Mouse (Mus musculus): ENCODE measurements around the gene Prlr. TPM values are rescaled to one million over a fixed set of nuclear protein-coding genes. Genes with fewer than 3 reads are reported as not detected.

Prlr gene
- polyA plus RNA-seq, 1 experiment from 2014 or later: 2.7 TPM

DNA sequence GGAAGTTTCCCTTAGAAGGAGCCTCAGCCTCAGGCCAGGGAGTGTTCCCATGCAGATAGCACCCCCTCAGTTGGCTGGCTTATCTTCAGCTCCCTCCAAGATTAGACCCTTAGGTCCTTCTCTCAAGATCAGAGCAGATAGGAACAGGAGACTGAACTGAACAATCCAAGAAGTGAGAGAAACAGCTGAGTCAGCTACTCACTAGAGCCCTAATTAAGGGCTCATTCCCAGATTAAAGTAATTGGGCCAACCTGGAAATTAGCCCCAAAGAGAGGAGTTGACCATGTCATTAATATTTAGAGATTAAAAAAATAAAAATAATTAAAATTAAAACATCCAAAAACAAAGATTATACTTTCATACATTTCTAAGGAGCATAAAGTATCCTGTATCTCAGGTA lies 35.0 kb downstream of the Prlr start:
- no peaks in the 10 kb centered on the region for H3K9me3 ChIP-seq (ENCODE audit: control insufficient read depth, low read length)
- no peak overlapping the region for H3K9ac ChIP-seq (ENCODE audit: low read length)
- no peaks in the 10 kb centered on the region for H3K36me3 ChIP-seq (ENCODE audit: control insufficient read depth, insufficient read depth, low read length)
- no peak overlapping the region for H3K27ac ChIP-seq (replicated peaks in 1 of 2; ENCODE audit: control insufficient read depth in 1 of 2, insufficient read depth in 1 of 2, low read depth in 2 of 2, low read length in 2 of 2)
- H3K27me3 ChIP-seq (ENCODE audit: control insufficient read depth, insufficient read depth, low read length): no peaks in the 10 kb centered on the region
- no peaks in the 10 kb centered on the region; a peak in 1 of 4 replicates for H3K4me1 ChIP-seq (ENCODE audit: control insufficient read depth in 2 of 2, insufficient read depth in 2 of 2, low read length in 2 of 2)
- no peak overlapping the region for H3K4me2 ChIP-seq (ENCODE audit: low read length)
- no peak for ATAC-seq (ENCODE audit: insufficient number of reproducible peaks, insufficient read depth, low FRiP score, low read depth)
- no peak overlapping the region for H3K4me3 ChIP-seq (ENCODE audit: control insufficient read depth in 1 of 2, insufficient read depth in 1 of 2, low read depth in 1 of 2, low read length in 2 of 2)

DNA sequence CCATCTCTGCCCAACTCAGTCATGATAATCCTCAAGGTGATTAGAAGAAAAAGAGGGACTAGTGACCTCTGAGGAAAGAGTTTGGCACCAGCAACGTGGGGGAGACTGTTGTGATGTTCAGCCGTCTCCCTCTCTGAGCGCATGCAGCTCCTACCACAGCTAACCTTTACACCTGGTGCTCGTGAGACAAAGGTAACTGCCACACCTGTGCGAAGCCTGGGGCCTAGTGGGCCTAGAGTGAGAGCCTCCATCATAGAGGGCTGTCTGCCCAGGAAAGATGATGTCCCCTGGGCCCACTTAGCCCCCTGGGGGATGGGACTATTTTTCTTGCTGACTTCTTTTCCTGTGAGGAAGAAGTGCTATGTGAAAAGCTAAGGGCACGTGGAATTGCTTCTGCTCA lies 36.2 kb downstream of the Prlr start:
- Histone ChIP-seq H3K9ac (ENCODE audit: low read length) (no peak overlapping the region), H3K9me3 (ENCODE audit: control insufficient read depth, low read length) (no peaks in the 10 kb centered on the region), H3K4me1 (ENCODE audit: control insufficient read depth in 2 of 2, insufficient read depth in 2 of 2, low read length in 2 of 2) (no peaks in the 10 kb centered on the region; a peak in 1 of 4 replicates), H3K4me3 (ENCODE audit: control insufficient read depth in 1 of 2, insufficient read depth in 1 of 2, low read depth in 1 of 2, low read length in 2 of 2) (no peak overlapping the region), H3K36me3 (ENCODE audit: control insufficient read depth, insufficient read depth, low read length) (no peaks in the 10 kb centered on the region), H3K27ac (replicated peaks in 1 of 2; ENCODE audit: control insufficient read depth in 1 of 2, insufficient read depth in 1 of 2, low read depth in 2 of 2, low read length in 2 of 2) (no peak overlapping the region), H3K27me3 (ENCODE audit: control insufficient read depth, insufficient read depth, low read length) (no peaks in the 10 kb centered on the region), H3K4me2 (ENCODE audit: low read length) (no peak overlapping the region)
- WGBS: 81% methylated on average over 6 of the region's 6 CpGs
- ATAC-seq (ENCODE audit: insufficient number of reproducible peaks, insufficient read depth, low FRiP score, low read depth): no peak

GRCm38 (mm10) chr15:10213710-10214109 lies 36.7 kb downstream of the Prlr start:
- no peak for ATAC-seq (ENCODE audit: insufficient number of reproducible peaks, insufficient read depth, low FRiP score, low read depth)
- no peak overlapping the region for H3K4me2 ChIP-seq (ENCODE audit: low read length)
- no peak overlapping the region for H3K27ac ChIP-seq (replicated peaks in 1 of 2; ENCODE audit: control insufficient read depth in 1 of 2, insufficient read depth in 1 of 2, low read depth in 2 of 2, low read length in 2 of 2)
- H3K27me3 ChIP-seq (ENCODE audit: control insufficient read depth, insufficient read depth, low read length): no peaks in the 10 kb centered on the region
- WGBS: 48% methylated on average over 3 of the region's 3 CpGs
- no peaks in the 10 kb centered on the region for H3K36me3 ChIP-seq (ENCODE audit: control insufficient read depth, insufficient read depth, low read length)
- H3K4me1 ChIP-seq (ENCODE audit: control insufficient read depth in 2 of 2, insufficient read depth in 2 of 2, low read length in 2 of 2): no peaks in the 10 kb centered on the region; a peak in 1 of 4 replicates
- H3K9ac ChIP-seq (ENCODE audit: low read length): no peak overlapping the region
- H3K4me3 ChIP-seq (ENCODE audit: control insufficient read depth in 1 of 2, insufficient read depth in 1 of 2, low read depth in 1 of 2, low read length in 2 of 2): no peak overlapping the region
- no peaks in the 10 kb centered on the region for H3K9me3 ChIP-seq (ENCODE audit: control insufficient read depth, low read length)

DNA sequence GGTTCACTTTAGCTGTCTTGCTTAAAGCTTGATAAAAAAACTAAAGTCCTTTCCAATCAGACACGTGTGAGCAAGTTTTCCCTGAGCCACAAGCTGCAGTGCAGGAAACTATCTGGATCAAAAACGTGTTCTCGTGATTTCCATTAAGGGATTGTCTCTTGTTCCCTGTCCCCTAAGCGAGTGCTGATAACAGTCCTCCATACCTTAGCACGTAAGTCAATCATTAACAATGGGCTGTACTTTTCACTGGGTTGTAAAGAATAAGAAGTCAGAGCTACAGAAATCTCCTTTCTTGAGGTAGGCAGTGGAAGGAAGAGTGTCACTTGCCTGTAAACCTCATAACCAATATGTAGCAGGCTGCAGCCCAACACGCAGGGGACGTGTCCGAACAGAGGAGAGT lies 38.7 kb downstream of the Prlr start:
- no peaks in the 10 kb centered on the region for H3K4me1 ChIP-seq (ENCODE audit: control insufficient read depth in 2 of 2, insufficient read depth in 2 of 2, low read length in 2 of 2)
- no peak overlapping the region for H3K9ac ChIP-seq (ENCODE audit: low read length)
- 69% methylated on average over 8 of the region's 8 CpGs for WGBS
- H3K27me3 ChIP-seq (ENCODE audit: control insufficient read depth, insufficient read depth, low read length): no peaks in the 10 kb centered on the region
- no peak overlapping the region for H3K4me2 ChIP-seq (ENCODE audit: low read length)
- H3K9me3 ChIP-seq (ENCODE audit: control insufficient read depth, low read length): no peaks in the 10 kb centered on the region
- no peaks in the 10 kb centered on the region for H3K36me3 ChIP-seq (ENCODE audit: control insufficient read depth, insufficient read depth, low read length)
- no peak overlapping the region for H3K4me3 ChIP-seq (ENCODE audit: control insufficient read depth in 1 of 2, insufficient read depth in 1 of 2, low read depth in 1 of 2, low read length in 2 of 2)
- no peak overlapping the region for H3K27ac ChIP-seq (replicated peaks in 1 of 2; ENCODE audit: control insufficient read depth in 1 of 2, insufficient read depth in 1 of 2, low read depth in 2 of 2, low read length in 2 of 2)
- ATAC-seq (ENCODE audit: insufficient number of reproducible peaks, insufficient read depth, low FRiP score, low read depth): no peak

GRCm38 (mm10) chr15:10216189-10216588 lies 39.2 kb downstream of the Prlr start:
- H3K27ac ChIP-seq (replicated peaks in 1 of 2; ENCODE audit: control insufficient read depth in 1 of 2, insufficient read depth in 1 of 2, low read depth in 2 of 2, low read length in 2 of 2): no peak overlapping the region
- no peaks in the 10 kb centered on the region for H3K4me1 ChIP-seq (ENCODE audit: control insufficient read depth in 2 of 2, insufficient read depth in 2 of 2, low read length in 2 of 2)
- ATAC-seq (ENCODE audit: insufficient number of reproducible peaks, insufficient read depth, low FRiP score, low read depth): no peak
- WGBS: 87% methylated on average over 4 of the region's 4 CpGs
- H3K9ac ChIP-seq (ENCODE audit: low read length): no peak overlapping the region
- no peaks in the 10 kb centered on the region for H3K36me3 ChIP-seq (ENCODE audit: control insufficient read depth, insufficient read depth, low read length)
- H3K9me3 ChIP-seq (ENCODE audit: control insufficient read depth, low read length): no peaks in the 10 kb centered on the region
- no peak overlapping the region for H3K4me2 ChIP-seq (ENCODE audit: low read length)
- H3K27me3 ChIP-seq (ENCODE audit: control insufficient read depth, insufficient read depth, low read length): no peaks in the 10 kb centered on the region
- H3K4me3 ChIP-seq (ENCODE audit: control insufficient read depth in 1 of 2, insufficient read depth in 1 of 2, low read depth in 1 of 2, low read length in 2 of 2): no peak overlapping the region

DNA sequence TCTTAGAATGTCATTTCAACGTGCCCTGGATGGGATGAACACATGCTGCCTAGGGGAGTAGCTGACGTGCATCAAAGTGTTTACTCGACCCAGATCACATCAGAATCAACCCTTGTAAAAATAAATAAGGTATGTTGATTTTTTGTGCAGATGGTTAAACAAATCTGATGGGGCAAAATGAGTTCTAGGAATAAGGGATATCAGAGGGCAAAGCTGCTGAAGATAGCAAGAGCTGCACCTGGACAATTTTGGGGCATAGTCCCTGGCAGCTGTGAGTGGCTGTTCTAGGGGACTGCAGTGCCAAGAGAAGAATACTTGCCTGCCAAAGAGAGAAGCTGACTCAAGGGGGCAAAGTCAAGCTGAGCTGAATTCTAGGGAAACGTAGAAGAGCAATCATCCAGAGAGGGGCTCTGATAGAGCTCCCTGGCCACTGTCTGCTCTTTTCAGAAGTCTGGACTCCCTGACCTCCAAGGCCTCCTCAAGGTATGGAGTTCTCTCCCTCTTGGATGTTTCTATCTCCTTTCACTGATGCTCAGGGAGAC lies 46.6 kb downstream of the Prlr start:
- H3K36me3 ChIP-seq (ENCODE audit: control insufficient read depth, insufficient read depth, low read length): no peaks in the 10 kb centered on the region
- H3K27ac ChIP-seq (replicated peaks in 1 of 2; ENCODE audit: control insufficient read depth in 1 of 2, insufficient read depth in 1 of 2, low read depth in 2 of 2, low read length in 2 of 2): no peak overlapping the region
- no peak for ATAC-seq (ENCODE audit: insufficient number of reproducible peaks, insufficient read depth, low FRiP score, low read depth)
- no peaks in the 10 kb centered on the region for H3K9me3 ChIP-seq (ENCODE audit: control insufficient read depth, low read length)
- no peak overlapping the region for H3K4me3 ChIP-seq (ENCODE audit: control insufficient read depth in 1 of 2, insufficient read depth in 1 of 2, low read depth in 1 of 2, low read length in 2 of 2)
- no peak overlapping the region for H3K9ac ChIP-seq (ENCODE audit: low read length)
- 76% methylated on average over 4 of the region's 4 CpGs for WGBS
- no peaks in the 10 kb centered on the region; the same call in 1 of the 2 replicates for H3K27me3 ChIP-seq (ENCODE audit: control insufficient read depth, insufficient read depth, low read length)
- no peak overlapping the region for H3K4me2 ChIP-seq (ENCODE audit: low read length)
- no peaks in the 10 kb centered on the region for H3K4me1 ChIP-seq (ENCODE audit: control insufficient read depth in 2 of 2, insufficient read depth in 2 of 2, low read length in 2 of 2)

GRCm38 (mm10) chr15:10225701-10226100 lies 48.7 kb downstream of the Prlr start:
- H3K9ac ChIP-seq (ENCODE audit: low read length): no peak overlapping the region
- no peak overlapping the region for H3K4me3 ChIP-seq (ENCODE audit: control insufficient read depth in 1 of 2, insufficient read depth in 1 of 2, low read depth in 1 of 2, low read length in 2 of 2)
- no peaks in the 10 kb centered on the region for H3K9me3 ChIP-seq (ENCODE audit: control insufficient read depth, low read length)
- no peak for ATAC-seq (ENCODE audit: insufficient number of reproducible peaks, insufficient read depth, low FRiP score, low read depth)
- WGBS: 81% methylated on average over 4 of the region's 4 CpGs
- no peak overlapping the region for H3K27ac ChIP-seq (replicated peaks in 1 of 2; ENCODE audit: control insufficient read depth in 1 of 2, insufficient read depth in 1 of 2, low read depth in 2 of 2, low read length in 2 of 2)
- no peak overlapping the region for H3K4me2 ChIP-seq (ENCODE audit: low read length)
- no peaks in the 10 kb centered on the region for H3K4me1 ChIP-seq (ENCODE audit: control insufficient read depth in 2 of 2, insufficient read depth in 2 of 2, low read length in 2 of 2)
- no peaks in the 10 kb centered on the region; the same call in 1 of the 2 replicates for H3K27me3 ChIP-seq (ENCODE audit: control insufficient read depth, insufficient read depth, low read length)
- H3K36me3 ChIP-seq (ENCODE audit: control insufficient read depth, insufficient read depth, low read length): no peaks in the 10 kb centered on the region

DNA sequence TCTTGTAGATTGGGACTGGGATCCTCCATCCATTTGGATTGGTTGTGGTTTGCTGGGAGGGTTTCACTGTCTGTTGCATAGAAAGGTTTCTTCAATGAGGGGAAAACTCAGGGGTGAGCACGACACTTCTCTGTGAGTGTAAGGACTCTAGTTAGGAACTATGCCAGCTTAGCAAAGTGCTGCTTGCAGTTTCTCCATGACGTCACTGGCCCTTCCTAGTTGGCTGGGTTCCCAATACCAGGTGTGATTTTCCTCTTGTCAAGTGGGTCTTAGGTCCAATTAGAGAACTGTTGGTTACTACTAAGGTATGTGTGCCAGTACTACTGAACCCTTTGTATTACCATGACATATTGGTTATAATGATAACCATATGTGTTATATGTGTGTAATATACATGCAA lies 51.6 kb downstream of the Prlr start:
- 52% methylated on average over 2 of the region's 2 CpGs for WGBS
- ATAC-seq (ENCODE audit: insufficient number of reproducible peaks, insufficient read depth, low FRiP score, low read depth): no peak
- Histone ChIP-seq H3K9ac (ENCODE audit: low read length) (no peak overlapping the region), H3K27ac (replicated peaks in 1 of 2; ENCODE audit: control insufficient read depth in 1 of 2, insufficient read depth in 1 of 2, low read depth in 2 of 2, low read length in 2 of 2) (no peak overlapping the region), H3K27me3 (ENCODE audit: control insufficient read depth, insufficient read depth, low read length) (no peaks in the 10 kb centered on the region; the same call in 1 of the 2 replicates), H3K36me3 (ENCODE audit: control insufficient read depth, insufficient read depth, low read length) (no peaks in the 10 kb centered on the region), H3K4me2 (ENCODE audit: low read length) (no peak overlapping the region), H3K4me1 (ENCODE audit: control insufficient read depth in 2 of 2, insufficient read depth in 2 of 2, low read length in 2 of 2) (no peaks in the 10 kb centered on the region), H3K9me3 (ENCODE audit: control insufficient read depth, low read length) (no peaks in the 10 kb centered on the region), H3K4me3 (ENCODE audit: control insufficient read depth in 1 of 2, insufficient read depth in 1 of 2, low read depth in 1 of 2, low read length in 2 of 2) (no peak overlapping the region)
